Mouse (Mus musculus) heart, embryonic 12.5 days (tissue): ENCODE results near the gene Tmbim6. TPM values are rescaled to one million over a fixed set of nuclear protein-coding genes. Genes with fewer than 3 reads are reported as not detected.

Source experiments
- ATAC-seq: fragments of 200-750 bp; cut with Nextera tagmentation; 2 replicates; pipeline ENCODE4 v1.8.0; 2017; ENCODE audit warnings: moderate TSS enrichment, moderate library complexity; ENCODE audit not compliant: insufficient number of reproducible peaks, low FRiP score
- H3K27ac ChIP-seq: fragments of 300-500 bp; sonication (generic); 2 replicates; pipeline ENCODE4 v1.5.1; 2016; ENCODE audit warnings: mild to moderate bottlenecking, moderate library complexity; ENCODE audit not compliant: poor library complexity, severe bottlenecking
- H3K27me3 ChIP-seq: fragments of 300-500 bp; sonication (generic); replicated peaks from 2 replicates; pipeline ENCODE4 v1.6.1; 2016; ENCODE audit warnings: mild to moderate bottlenecking, moderate library complexity
- H3K36me3 ChIP-seq: fragments of 300-500 bp; sonication (generic); 2 replicates; pipeline ENCODE4 v1.6.1; 2016; ENCODE audit warnings: mild to moderate bottlenecking, moderate library complexity
- H3K4me1 ChIP-seq: fragments of 300-500 bp; sonication (generic); replicated peaks from 2 replicates; pipeline ENCODE4 v1.6.1; 2016; ENCODE audit warnings: mild to moderate bottlenecking
- H3K4me2 ChIP-seq: fragments of 300-500 bp; sonication (generic); 2 replicates; pipeline ENCODE4 v1.6.1; 2016; ENCODE audit warnings: mild to moderate bottlenecking, moderate library complexity
- H3K4me3 ChIP-seq: fragments of 300-500 bp; sonication (generic); 2 replicates; pipeline ENCODE4 v1.5.1; 2016; ENCODE audit warnings: mild to moderate bottlenecking
- H3K9ac ChIP-seq: fragments of 300-500 bp; sonication (generic); 2 replicates; pipeline ENCODE4 v1.6.1; 2016; ENCODE audit warnings: mild to moderate bottlenecking, moderate library complexity
- H3K9me3 ChIP-seq: fragments of 300-500 bp; sonication (generic); replicated peaks from 2 replicates; pipeline ENCODE4 v1.6.1; 2016; ENCODE audit warnings: mild to moderate bottlenecking, moderate library complexity
- WGBS: fragments of 180-500 bp; shearing (Covaris S2); methylation state at CpG from one replicate; pipeline ENCODE4 v1.1.7; 2016; 5-methylcytosine and 5-hydroxymethylcytosine counted together
- polyA plus RNA-seq: library from polyadenylated mRNA; unstranded; fragments of >200 nt; fragmentation: Nextera tagmentation; extraction: Ambion mirVana; gene quantifications from 2 replicates; pipeline ENCODE4 v1.2.1, GENCODE M21; 2016

Gene Tmbim6
- polyA plus RNA-seq, 1 experiment from 2014 or later, result 251 TPM

GRCm38 (mm10) chr15:99364921-99365320 is 27.8 kb upstream of the Tmbim6 start:
- Histone ChIP-seq H3K36me3 (no peaks in the 10 kb centered on the region), H3K4me3 (no peak overlapping the region), H3K4me1 (peaks cover 33% of the 10 kb centered on the region), H3K27me3 (no peaks in the 10 kb centered on the region), H3K4me2 (no peak overlapping the region), H3K9me3 (no peaks in the 10 kb centered on the region), H3K9ac (0 out of 2 replicates have a peak overlapping the region, but pooled peaks have one; percentile 51), H3K27ac (peak overlapping the region; percentile 40; the same call in 1 of the 2 replicates)
- WGBS, result 63% methylated on average over 8 of the region's 8 CpGs
- ATAC-seq, result no peak

- H3K9ac ChIP-seq, result peak overlapping the region; percentile 44
- H3K4me3 ChIP-seq, result peak overlapping the region; percentile 86
- H3K27me3 ChIP-seq, result no peaks in the 10 kb centered on the region
- peak overlapping the region; percentile 74 for H3K4me2 ChIP-seq
- no peak overlapping the region for H3K27ac ChIP-seq
- H3K9me3 ChIP-seq, result no peaks in the 10 kb centered on the region
- peaks cover 27% of the 10 kb centered on the region for H3K4me1 ChIP-seq
- no peak for ATAC-seq
- WGBS, result 48% methylated on average over 4 of the region's 4 CpGs
- H3K36me3 ChIP-seq, result no peaks in the 10 kb centered on the region
These were observed 24.0 kb upstream of the Tmbim6 start for GRCm38 (mm10) chr15:99368583-99369266.

- Histone ChIP-seq H3K4me2 (peak overlapping the region; percentile 74), H3K27ac (peak overlapping the region; percentile 86), H3K9me3 (no peaks in the 10 kb centered on the region), H3K4me3 (peak overlapping the region; percentile 86), H3K4me1 (peaks cover 21% of the 10 kb centered on the region), H3K27me3 (no peaks in the 10 kb centered on the region), H3K9ac (peak overlapping the region; percentile 92), H3K36me3 (no peaks in the 10 kb centered on the region)
- peak; percentile 61 for ATAC-seq
- 2% methylated on average over 36 of the region's 39 CpGs for WGBS
These were observed 23.1 kb upstream of the Tmbim6 start for GRCm38 (mm10) chr15:99369391-99370171.

- Histone ChIP-seq H3K4me2 (peak within 1 kb of the TSS; percentile 74), H3K9me3 (no peaks in the 10 kb centered on the region), H3K36me3 (no peaks in the 10 kb centered on the region), H3K27ac (peak within 1 kb of the TSS; percentile 86), H3K4me1 (peaks cover 15% of the 10 kb centered on the region), H3K27me3 (no peaks in the 10 kb centered on the region), H3K4me3 (peak within 1 kb of the TSS; percentile 86), H3K9ac (peak within 1 kb of the TSS; percentile 92)
- under 1% methylated on average over 48 of the region's 48 CpGs for WGBS
- peak; percentile 95 for ATAC-seq
These were observed 22.4 kb upstream of the Tmbim6 start, which contains the start of gene Fmnl3 for GRCm38 (mm10) chr15:99370259-99370691. Gene Fmnl3, minus strand, starts transcription at chr15:99370482.

GRCm38 (mm10) chr15:99371526-99372340 is 20.9 kb upstream of the Tmbim6 start:
- Histone ChIP-seq H3K27ac (no peak overlapping the region), H3K27me3 (no peaks in the 10 kb centered on the region), H3K36me3 (no peaks in the 10 kb centered on the region), H3K9me3 (no peaks in the 10 kb centered on the region), H3K9ac (no peak overlapping the region), H3K4me3 (no peak overlapping the region), H3K4me1 (peaks cover 13% of the 10 kb centered on the region), H3K4me2 (no peak overlapping the region)
- WGBS, result 80% methylated on average over 7 of the region's 7 CpGs
- ATAC-seq, result no peak

- H3K9me3 ChIP-seq, result no peaks in the 10 kb centered on the region
- H3K4me3 ChIP-seq, result no peak overlapping the region
- H3K9ac ChIP-seq, result no peak overlapping the region
- H3K27me3 ChIP-seq, result no peaks in the 10 kb centered on the region
- H3K27ac ChIP-seq, result no peak overlapping the region
- H3K36me3 ChIP-seq, result no peaks in the 10 kb centered on the region
- H3K4me1 ChIP-seq, result peaks cover 13% of the 10 kb centered on the region
- no peak for ATAC-seq
- no peak overlapping the region for H3K4me2 ChIP-seq
- 74% methylated on average over 9 of the region's 9 CpGs for whole genome bisulfite sequencing
These were observed 19.9 kb upstream of the Tmbim6 start for GRCm38 (mm10) chr15:99372761-99373160.

GRCm38 (mm10) chr15:99375036-99375435 is 17.6 kb upstream of the Tmbim6 start:
- 87% methylated on average over 5 of the region's 5 CpGs for WGBS
- no peak for ATAC-seq
- no peaks in the 10 kb centered on the region for H3K4me1 ChIP-seq

GRCm38 (mm10) chr15:99375581-99375980 is 17.1 kb upstream of the Tmbim6 start:
- WGBS, result 82% methylated on average over 3 of the region's 3 CpGs
- Histone ChIP-seq H3K9ac (no peak overlapping the region), H3K36me3 (no peaks in the 10 kb centered on the region), H3K4me1 (no peaks in the 10 kb centered on the region), H3K9me3 (peaks cover 4% of the 10 kb centered on the region), H3K4me3 (no peak overlapping the region), H3K27me3 (no peaks in the 10 kb centered on the region), H3K4me2 (no peak overlapping the region), H3K27ac (no peak overlapping the region)
- ATAC-seq, result no peak

More at GRCm38 (mm10) chr15:99375036-99375435, 17.6 kb upstream of the Tmbim6 start:
- H3K4me3 ChIP-seq, result no peak overlapping the region
- H3K27me3 ChIP-seq, result no peaks in the 10 kb centered on the region
- peaks cover 4% of the 10 kb centered on the region for H3K9me3 ChIP-seq
- no peak overlapping the region for H3K9ac ChIP-seq
- H3K36me3 ChIP-seq, result no peaks in the 10 kb centered on the region
- no peak overlapping the region for H3K4me2 ChIP-seq
- H3K27ac ChIP-seq, result no peak overlapping the region

- Histone ChIP-seq H3K36me3 (no peaks in the 10 kb centered on the region), H3K9ac (no peak overlapping the region), H3K27me3 (no peaks in the 10 kb centered on the region), H3K27ac (no peak overlapping the region), H3K4me1 (no peaks in the 10 kb centered on the region), H3K4me2 (no peak overlapping the region), H3K4me3 (no peak overlapping the region), H3K9me3 (peaks cover 4% of the 10 kb centered on the region)
- 81% methylated on average over 5 of the region's 5 CpGs for WGBS
- ATAC-seq, result no peak
These were observed 16.4 kb upstream of the Tmbim6 start for GRCm38 (mm10) chr15:99376240-99376639.

- Histone ChIP-seq H3K9me3 (peaks cover 4% of the 10 kb centered on the region), H3K4me2 (no peak overlapping the region), H3K27ac (no peak overlapping the region), H3K4me3 (no peak overlapping the region), H3K27me3 (no peaks in the 10 kb centered on the region), H3K9ac (no peak overlapping the region), H3K36me3 (no peaks in the 10 kb centered on the region), H3K4me1 (no peaks in the 10 kb centered on the region)
- ATAC-seq, result no peak
These were observed 9.8 kb upstream of the Tmbim6 start for GRCm38 (mm10) chr15:99382893-99383292.

- ATAC-seq, result no peak
- H3K9me3 ChIP-seq, result no peaks in the 10 kb centered on the region
- no peaks in the 10 kb centered on the region for H3K27me3 ChIP-seq
- H3K4me3 ChIP-seq, result no peak overlapping the region
- H3K9ac ChIP-seq, result no peak overlapping the region
- no peaks in the 10 kb centered on the region for H3K36me3 ChIP-seq
- no peak overlapping the region for H3K27ac ChIP-seq
- no peak overlapping the region for H3K4me2 ChIP-seq
- 60% methylated on average over 6 of the region's 6 CpGs for WGBS
- H3K4me1 ChIP-seq, result no peaks in the 10 kb centered on the region
These were observed 8.6 kb upstream of the Tmbim6 start for GRCm38 (mm10) chr15:99384071-99384470.
